Mouse (Mus musculus) testis, postnatal 10 days (tissue): Measurements from ENCODE around the gene Anapc15.
A peak's percentile ranks its signal among the peaks of the same experiment; 100 is the strongest.

Experiments
- DNase-seq: peaks from one replicate; pipeline ENCODE4 v3.0.0; 2021; ENCODE audit warnings: low spot score

The Anapc15 gene

DNA sequence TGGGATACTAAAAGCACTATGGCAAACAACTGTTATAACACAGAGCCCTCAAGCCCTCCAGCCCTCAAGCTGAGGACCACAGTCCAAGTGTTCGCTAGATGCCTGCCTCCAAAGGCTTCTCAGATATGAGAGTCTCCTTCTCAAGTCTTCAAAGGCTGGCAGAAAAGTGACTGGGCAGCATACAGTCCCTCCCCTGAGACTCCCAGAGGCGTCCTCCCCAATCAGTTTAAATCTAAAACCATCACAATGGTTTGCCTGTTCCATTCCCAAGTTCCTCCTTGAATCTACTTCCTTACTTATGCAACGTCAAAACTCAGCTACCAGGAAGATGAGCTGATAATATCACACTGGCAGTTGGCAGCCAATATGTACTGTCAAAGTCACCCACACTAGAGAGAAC, at the start of gene Anapc15:
TSS of gene Anapc15 (plus strand) at position 301 of the 400 bp plus-strand sequence.
- DNase-seq: no peak

DNA sequence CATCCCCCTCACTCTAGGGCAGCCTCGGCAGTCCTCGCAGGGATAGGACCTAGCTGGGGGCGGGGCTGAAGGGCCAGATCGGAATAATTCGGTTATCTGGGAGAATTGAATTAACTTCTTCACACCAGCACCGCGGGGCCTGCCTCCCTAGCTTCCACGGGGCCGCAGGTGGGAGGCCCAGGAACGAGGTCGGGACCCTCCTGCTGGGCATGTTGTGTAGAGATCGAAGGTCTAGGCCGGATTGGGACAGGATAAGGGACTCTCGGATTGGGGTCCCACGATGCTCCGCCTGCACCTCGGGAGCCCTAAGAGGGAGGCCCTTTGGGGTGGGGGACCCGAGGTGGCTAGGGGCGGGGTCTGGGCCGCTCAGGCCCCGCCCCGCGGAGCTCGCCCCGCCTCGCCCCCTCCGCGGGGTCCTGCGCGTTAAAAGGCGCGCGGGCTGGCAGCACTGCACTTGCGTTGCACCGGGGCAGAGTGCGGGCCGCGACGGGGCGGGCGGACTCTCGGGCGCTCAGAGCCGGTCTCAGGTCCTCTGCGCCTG, 45.6 kb upstream of the Anapc15 start, which contains the start of gene Phox2a:
TSS of gene Phox2a (plus strand) at position 453 of the 541 bp plus-strand sequence.
- no peak for DNase-seq

DNA sequence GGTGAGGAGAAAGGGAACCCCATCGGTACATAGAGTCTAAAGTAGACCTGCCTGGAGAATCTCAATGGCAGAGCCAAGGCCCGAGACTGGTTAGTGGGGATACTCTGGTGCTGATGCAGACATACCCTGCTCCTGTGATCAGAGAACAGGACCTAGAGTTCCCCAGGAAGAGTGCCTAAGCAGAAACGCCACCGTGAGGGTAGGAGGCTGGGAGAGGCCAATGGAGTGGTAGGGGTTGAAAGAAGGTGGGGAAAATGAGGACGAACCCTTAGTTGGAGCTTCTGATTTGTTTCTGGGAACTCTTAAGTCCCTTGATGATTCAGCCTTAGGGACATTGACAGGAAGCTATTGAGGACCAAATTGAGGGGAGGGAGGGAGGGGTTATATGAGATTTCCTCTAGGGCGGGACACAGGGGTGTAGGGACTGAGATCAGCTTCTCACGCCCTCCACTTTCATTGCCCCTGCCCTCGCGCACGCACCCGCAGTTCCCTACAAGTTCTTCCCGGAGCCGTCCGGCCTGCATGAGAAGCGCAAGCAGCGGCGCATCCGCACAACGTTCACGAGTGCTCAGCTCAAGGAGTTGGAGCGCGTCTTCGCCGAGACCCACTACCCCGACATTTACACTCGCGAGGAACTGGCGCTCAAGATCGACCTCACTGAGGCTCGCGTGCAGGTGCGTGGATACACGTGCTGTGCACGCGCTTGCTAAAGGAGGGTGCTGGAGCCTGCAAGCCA, 43.1 kb upstream of the Anapc15 start:
- peak; percentile 54 for DNase-seq

DNA sequence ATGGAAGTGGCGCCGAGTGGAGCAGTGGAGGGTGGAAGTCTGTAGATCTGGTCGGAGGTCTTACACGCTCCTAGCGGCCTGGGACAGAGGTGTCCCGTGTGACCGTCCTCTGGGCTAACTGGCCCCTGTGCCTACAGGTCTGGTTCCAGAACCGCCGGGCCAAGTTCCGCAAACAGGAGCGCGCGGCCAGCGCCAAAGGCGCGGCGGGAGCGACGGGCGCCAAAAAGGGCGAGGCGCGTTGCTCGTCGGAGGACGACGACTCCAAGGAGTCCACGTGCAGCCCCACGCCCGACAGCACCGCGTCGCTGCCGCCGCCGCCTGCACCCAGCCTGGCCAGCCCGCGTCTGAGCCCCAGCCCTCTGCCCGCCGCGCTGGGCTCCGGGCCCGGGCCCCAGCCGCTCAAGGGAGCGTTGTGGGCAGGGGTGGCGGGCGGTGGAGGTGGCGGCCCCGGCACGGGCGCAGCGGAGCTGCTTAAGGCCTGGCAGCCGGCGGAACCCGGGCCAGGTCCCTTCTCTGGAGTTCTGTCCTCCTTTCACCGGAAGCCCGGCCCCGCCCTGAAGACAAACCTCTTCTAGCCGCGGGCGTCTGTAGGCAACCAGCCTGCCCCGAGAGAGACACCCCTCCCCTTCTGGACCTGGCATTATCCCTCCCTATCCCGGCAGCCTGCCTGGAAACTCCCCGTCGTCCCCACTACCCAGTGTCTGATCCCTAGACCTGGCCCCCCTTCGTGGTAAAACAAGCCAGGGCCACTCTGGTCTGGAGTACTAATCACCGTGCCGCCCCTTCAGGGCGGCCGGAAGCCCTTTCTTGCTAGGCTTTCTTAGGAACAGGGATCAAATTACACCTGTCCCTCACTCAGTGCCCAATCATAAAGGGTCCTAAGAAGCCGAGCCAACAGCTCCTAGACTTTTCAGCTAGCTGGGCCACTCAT, 41.7 kb upstream of the Anapc15 start:
- peak; percentile 73 for DNase-seq

DNA sequence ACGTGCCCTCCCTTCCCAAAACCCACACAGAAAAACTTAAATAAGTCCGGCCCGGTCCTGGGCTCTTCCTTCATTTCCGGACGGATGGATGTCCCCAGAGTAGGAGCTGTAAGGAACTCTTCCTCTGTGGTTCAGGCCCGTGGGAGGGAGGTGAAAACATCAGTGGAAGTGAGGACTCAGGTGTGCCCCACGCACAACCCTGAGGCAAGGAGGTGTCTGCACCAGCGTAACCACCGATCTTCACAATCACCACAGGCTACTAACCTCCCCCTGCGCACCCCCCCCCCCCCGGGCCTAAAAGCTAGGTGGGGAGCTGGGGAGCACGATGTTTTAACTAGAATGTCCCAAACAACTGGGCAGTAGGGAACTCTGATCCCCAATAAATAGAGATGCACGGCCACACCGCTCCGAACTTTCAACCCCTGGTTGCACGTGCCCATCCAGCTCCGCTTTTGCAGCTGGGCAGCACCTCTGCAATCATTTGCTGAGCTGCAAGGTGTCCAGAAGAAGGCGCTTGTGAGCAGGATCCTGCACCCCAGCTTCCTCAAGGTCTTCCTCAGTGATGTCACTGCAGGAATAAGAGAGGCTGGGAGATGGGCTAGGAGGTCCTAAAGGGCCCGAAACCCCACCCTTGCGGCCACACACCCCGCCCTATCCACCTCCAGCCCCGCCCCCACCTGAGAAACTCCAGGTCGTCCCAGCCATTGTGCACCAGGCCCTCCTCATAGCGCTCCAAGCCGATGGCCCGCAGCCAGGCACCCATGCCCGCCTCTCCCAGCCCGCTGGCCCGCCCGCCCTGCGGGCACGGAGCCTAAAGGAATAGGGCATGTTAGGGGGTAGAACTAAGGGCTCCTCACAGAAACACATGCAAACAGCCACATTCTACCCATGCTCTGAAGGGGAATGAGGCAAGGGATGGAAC, 40.4 kb upstream of the Anapc15 start:
- peak; percentile 72 for DNase-seq

DNA sequence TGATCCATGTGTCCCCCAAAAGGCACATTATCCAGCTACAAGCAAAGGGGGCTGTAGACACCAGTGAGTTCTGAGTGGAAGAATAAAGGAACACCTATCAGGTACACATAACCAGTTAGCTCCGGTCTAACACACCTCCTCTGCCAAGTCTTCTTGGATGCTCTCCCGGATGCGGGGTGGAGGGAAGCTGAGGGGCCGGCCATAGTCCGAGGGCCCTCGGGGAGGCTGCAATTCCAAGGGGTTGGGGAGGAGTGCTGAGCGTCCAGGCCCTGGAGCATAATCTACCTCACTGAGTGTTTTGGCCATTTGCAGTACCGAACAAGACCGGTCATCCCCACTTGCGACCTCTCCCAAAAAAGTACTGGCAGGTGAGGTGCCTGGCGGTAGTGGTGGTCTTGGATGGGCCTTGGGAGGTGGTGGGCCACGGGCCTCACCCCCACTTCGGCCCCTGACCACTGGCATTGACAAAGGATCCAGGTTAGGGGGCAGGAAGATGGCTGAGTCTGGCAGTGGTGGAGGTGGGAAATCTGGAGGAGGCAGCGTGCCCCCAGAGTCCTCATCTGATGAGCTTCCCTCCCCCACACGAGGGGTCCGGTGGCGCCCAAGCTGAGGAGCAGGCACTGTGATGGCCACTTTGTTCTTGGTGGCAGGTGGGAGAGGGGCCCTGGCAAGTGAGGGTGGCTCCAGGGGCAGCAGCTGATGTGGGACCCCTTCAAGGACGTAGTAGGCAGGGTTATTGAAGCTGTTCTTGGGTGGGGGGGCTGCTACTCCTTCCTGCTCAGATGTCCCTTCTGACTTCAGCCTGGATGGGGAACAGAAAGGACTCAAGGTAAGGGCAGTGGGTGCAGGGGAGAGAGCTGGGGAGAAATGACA, 39.5 kb upstream of the Anapc15 start:
- peak; percentile 56 for DNase-seq

DNA sequence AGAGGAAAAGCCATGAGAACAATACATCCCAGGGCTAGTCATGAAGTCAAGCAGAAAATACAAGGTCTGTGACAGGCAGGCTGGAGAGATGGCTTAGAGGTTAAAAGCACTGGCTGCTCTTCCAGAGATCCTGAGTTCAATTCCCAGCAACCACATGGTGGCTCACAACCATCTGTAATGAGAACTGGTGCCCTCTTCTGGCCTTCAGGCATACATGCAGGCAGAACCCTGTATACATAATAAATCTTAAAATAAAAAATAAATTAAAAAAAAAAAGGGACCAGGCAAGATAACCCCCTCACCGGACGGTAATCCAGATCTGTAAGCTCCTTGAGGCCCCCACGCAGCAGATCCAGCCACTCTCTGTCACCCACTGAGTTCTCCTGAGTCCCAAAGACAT, 33.1 kb upstream of the Anapc15 start:
- DNase-seq: no peak

DNA sequence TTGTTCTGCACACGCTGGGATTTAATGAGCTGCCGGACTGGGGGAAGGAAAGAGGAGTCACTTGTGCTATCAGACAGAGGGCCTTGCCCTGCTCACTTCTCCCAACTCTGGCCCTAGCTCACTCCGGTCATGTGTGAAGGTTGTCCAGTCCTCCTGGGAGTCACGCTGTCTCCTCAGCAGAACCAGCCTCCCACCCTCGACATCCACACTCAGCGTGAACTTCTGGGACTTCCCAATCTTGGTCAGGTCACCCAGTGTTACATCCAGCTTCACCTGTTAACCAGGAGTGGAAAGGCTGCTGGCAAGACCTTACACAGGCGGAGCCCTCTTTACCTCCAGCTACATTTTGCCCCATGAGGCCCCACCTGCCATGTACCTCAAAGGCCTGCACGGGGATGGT, 32.1 kb upstream of the Anapc15 start:
- DNase-seq: no peak

DNA sequence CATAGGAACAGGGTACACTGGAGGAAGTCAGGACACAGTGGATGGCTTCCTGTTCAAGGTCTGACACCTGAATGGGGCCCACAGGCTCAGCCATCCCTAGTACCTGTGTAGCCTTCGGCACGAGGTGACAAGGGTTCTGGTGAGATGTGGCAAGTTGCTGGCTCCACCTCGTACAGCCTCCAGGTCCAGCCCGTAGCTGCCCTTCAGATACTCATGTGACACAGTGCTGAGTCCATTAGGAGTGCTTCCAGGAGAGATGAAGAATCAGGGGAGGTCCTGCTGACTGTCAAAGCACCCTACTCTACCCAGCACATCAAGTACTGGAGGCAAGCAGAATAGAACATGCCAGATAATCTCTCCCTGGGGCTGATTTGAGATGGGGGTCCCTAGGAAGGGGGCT, 31.1 kb upstream of the Anapc15 start:
- DNase-seq: no peak

DNA sequence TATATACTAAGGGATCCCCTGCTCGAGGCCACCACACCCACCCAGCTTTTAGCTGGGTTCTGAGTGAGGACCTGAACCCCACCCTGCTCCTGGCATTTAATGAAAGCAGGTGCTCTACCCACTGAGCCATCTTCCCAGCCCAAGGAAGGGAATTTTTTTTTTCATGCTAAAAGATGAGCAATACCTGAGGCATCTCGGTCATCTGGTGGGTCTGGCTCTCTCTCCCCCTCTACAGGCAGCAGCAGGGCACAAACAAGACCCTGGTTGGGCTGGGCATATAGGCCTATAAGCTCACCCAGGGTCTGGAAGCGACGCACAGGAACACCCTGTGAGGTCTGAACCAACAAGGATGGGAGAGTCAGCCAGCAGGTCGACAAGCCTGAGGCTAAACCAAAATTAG, 30.2 kb upstream of the Anapc15 start:
- no peak for DNase-seq

DNA sequence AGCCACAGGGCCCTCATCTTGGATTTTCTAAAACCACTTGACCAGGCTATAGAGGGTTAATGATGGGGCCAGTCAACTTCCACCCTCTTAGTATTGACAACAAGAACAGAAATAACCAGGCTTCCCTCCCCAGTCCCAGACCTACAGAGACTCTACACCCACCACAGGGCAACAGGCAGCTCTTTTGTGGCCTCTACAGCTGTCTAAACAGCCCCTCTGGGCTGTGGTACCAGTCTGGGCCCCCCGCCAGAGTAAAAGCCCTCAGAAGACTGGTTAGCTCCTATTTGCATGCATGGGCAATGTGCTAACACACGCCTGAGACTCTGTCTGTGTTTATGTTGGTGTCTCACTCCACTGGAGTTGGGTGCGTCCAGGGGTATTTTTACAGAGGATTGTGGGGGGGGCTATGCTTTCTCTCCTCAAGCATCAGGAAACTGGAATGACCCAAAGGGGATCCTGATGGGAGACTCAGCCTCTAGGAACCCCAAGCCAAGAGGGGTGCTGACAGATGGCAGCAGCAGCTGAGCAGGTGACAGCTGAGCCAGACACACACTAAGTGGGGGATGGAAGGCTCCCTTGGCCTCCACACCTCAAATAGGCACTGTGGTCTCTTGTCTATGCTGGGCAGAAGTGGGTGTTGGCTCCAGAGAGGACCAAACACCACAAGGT, 29.5 kb upstream of the Anapc15 start:
- DNase-seq: no peak

DNA sequence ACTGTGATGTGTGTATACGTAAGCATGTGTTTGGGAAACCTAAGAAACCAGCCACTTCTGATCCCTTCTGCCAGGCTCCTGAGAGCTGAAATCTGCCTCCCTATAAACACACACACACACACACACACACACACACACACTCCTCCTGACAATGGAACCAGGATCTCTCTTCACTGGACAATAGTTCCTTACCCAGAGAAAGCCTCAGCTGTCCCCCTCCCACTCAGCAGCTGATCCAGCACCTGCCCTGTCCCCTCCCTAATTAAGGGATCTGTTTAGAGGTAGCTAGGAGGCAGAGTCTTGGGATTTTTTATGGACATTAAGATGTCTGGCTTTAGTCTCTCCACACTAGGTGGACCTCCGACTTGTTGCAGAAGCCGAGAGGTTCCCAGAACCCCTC, 28.6 kb upstream of the Anapc15 start:
- no peak for DNase-seq

DNA sequence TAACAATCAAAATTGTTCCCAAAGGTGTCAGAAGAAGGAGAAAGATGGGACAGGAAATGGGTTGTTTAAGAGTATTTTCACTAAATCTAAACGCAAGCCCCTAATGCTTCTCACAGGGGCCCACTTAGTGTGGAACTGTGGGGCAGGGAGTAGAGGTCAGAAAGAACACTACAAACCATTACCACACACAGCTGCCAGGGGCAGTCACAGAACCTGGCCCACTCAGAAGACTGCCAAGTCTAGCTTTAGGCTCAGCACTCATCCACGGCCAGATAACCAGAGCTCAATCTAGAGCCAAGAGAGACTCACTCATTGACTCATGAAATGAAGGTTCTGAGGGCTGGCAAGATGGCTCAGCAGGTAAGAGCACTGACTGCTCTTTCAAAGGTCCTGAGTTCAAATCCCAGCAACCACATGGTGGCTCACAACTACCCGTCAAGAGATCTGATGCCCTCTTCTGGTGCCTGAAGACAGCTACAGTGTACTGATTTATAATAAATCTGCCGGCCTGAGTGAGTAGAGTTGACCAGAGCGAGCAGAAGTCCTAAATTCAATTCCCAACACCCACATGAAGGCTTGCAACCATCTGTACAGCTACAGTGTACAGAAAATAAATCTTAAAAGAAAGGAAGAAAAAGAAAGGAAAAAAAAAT, 27.9 kb upstream of the Anapc15 start:
- no peak for DNase-seq

DNA sequence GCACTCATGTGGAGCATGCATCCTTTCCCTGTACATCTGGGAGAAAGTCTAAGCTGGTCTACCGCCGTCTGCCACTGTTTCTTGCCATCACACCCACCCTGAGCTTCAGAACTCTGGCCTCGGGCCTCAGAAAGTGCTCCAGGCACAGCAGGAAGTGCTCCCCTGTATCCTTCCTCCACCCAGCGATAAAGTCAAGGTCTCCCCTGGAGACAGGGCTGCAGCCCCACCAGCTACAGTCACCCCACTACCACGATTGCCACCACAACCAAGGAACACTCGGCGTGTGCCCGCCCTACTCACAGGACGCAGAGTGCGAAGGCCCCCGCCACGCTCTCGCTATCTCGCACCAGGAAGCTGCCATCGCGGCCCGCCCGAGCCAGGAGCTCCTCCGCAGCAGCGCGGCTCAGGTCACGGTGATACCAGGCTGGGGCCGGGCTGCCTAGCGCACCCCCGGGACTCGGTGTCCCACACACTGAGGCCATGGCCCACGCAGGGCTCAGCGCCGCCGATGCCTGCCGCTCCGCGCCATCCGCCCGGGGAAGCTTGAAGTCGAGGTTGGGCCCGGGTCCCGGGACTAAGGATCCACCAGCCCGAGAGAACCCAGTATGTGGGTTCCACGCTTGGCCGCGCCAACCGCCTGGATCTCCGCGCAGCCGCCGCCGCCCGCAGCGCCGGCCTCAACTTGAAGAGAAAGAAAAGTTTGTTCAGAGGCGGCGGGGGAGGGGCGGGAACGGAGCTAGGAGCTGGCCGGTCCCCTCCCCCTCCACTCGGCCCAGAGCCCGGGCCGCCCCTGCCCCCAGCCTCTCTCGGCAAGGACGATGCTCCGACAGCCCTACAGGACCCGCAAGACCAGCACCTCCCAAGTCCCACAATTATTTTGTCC, 27.0 kb upstream of the Anapc15 start:
- DNase-seq: peak; percentile 91

DNA sequence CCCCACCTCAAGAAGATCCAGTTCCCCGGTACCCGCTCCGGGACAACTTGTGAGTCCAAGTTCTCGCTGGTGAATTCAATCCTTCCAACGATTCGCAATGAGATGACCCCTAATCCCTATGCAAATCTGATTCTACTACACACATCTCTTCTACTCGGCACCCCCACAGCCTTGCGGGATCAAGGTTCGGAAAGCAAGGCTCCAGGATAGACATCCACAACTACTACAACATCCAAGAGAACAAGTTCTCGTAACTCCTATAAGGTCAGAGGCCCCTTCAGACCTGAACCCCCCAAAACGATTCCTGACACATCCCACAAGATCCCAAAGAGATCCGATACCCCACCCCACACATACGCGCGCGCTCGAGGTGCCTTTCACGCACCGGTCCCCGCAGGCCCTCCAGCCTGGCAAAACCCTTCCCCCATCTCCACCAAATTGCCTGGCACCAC, 26.3 kb upstream of the Anapc15 start:
- DNase-seq: no peak

DNA sequence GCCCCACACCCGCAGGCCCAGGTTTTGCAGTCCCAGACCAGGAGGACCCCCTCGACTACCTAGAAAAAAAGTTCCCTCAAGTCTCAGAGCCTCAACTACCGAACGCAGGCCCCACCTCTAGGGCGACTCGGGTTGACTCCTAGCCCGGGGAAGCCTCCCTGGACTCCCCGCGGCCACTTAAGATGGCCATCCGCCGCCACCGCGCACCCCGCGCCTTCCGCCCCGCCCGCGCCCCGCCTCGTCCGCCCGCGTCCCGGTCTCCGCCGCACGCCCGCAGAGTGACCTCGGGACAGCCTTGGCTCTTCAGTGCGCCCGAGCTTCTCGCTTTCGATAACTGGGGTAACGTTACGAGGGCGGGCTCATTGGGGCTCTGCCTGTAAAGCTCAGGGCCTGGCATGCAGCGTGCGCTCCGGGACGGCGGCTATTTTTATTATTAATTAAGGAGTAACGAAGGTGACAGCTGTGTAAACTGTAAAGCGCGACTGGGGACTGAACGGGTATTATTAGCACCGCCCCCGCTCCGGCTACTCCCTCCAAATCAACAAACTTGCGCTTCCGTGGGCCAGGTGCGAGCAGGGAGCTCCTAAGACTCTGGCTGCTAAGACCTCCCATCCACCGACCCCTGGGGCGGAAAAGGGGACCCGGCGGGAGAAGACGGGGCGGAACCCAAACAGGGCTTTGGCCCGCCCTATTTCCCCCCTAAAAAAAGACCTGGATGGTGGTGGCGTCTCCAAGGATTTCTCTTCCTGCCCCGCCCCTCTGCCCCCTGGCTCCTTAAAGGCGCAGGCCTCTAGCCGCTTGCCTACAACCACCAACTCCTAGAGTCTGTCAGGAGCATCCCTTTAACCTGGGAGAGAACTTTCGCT, 25.7 kb upstream of the Anapc15 start, which contains the start of gene Inppl1:
TSS of gene Inppl1 (minus strand) at position 624 of the 866 bp plus-strand sequence.
- DNase-seq: peak; percentile 91

DNA sequence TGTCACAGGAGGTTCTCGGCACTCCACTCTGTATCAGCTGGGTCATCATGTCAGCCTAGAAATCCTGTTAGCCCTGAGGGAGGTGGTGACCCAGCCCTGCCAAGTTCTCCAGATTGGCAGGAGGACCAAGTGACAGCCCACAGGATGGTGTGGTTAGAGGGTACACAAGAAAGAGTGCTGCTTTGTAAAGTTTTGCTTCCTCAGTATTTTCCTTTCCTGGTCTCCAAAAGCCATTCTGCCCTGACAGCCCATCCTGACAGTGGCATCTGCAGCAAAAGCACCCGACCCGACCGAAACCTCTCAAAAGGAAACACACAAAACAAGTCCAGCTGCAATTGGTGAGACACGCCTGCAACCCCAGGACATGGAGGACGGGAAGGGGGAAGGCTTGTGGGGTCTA, 19.3 kb upstream of the Anapc15 start:
- no peak for DNase-seq
